Mouse (Mus musculus) urinary bladder, postnatal 10 days (tissue): ENCODE data around the gene Kiss1.
A peak's percentile ranks its signal among the peaks of the same experiment; 100 is the strongest.

Experiments
- DNase-seq: peaks from one replicate; pipeline ENCODE4 v3.0.0; 2022; ENCODE audit warnings: low spot score

Kiss1 gene

DNA sequence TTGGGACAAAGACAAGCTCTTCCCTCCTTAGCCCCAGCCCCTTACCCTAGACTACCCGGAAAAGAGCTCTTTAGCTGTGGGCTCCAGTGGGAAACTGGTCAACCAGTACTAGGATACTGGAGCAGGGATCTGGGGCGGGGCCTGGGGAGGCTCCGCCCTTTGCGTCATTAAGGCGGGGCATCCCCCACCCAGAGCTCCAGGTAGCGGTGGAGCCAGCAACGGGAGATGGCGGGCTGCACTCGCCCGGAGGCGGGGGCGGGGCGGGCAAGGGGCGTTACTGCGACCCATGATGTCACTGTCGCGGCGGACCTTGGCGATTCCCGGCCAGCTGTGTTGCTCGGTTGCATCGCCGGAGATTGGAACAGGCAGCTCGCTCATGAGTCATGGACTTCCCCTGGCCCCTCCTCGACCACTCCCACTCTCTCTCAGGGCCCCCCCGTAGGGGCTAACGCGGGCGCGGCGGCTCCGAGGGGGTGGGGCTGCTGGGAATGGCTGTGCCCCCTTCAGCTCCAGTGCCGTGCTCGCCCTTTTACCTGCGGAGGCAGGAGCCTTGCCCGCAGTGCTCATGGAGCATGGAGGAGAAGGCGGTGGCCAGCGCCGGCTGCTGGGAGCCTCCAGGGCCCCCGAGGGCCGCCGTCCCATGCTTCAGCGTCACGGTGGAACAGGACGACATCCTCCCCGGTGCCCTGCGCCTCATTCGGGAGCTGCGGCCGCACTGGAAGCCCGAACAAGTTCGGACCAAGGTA is 41.8 kb downstream of the Kiss1 start, which contains the start of gene Etnk2:
TSS of gene Etnk2 (plus strand) at position 297 of the 746 bp plus-strand sequence.
- DNase-seq: peak; percentile 38

DNA sequence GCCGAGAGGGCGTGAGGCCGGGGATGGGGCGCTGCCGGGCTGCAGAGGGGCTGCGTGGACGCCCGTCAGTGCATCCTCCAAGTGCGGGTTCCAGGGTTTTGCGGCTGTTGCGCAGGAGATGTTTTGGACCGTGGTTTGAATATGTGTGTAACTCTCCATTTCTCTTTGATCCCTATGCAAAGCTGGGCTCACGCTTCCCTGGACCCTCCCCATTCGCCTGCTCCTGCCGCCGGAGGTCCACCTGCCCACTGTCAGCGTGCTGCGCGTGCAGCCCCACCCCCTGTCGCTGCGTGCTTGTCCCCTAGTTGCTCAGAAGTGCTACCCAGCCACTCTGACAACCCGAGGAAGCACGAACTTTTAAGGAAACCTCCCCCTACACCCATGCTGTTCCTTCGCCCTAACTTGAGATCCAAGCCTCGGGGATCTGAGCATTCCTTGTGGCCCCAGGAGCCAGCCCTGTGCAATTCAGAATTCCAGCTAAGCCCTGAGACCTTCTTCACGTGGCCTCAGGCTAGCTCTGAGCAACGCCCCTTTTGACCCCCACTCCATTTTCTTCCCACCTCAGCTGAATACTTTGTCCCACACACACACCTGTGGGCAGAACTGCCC is 42.5 kb downstream of the Kiss1 start:
- DNase-seq: no peak

DNA sequence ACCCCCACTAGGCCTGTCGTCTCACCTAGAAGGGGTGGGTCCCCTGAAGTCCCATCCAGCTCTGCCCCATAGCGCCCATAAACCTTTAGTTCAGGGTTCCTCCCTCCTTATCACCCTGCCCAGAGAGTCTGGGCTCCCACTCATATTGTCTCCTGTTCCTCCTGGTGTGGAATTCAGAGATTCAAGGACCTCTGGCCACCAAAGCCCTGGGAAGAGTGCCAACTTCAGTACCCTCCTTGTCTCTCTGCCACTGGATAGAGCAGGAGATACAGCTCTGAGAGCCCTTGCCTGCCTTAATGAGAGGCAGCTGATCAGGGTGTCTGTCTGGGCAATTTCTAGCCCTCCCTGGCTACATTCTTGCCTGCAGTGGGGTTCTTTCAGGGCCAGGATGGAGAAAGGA is 43.2 kb downstream of the Kiss1 start:
- DNase-seq: no peak

DNA sequence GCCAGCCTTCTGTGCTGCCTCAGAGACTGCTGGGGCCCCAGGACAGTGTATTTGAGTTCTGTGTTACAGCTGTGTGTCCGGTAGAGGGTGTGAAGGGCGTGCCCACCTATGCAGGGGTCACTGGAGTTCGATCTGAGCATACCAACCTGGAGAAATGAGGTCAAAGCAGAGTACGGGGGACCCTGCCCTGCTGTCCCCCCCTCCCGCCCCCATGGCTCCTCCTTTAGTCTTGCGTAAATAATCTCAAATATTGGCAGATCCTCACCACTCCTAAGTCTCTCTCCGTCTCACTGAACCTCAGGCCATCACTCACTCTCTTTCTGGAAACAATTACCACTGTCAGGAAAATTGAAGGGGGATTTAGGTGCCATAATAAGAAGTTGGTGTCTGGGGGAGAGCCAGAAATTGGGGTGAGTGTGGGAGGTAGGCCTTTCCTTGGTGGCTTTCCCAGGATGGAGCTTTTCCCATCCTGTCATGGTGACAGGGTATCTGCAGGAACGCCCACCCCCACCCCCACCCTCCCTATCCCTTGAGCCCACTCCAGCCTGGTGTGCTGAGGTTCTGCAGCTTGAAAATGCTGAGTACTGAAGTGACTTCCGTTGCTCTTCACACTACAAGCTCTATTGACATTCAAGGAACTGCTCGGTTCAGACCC is 45.4 kb downstream of the Kiss1 start:
- DNase-seq: no peak

DNA sequence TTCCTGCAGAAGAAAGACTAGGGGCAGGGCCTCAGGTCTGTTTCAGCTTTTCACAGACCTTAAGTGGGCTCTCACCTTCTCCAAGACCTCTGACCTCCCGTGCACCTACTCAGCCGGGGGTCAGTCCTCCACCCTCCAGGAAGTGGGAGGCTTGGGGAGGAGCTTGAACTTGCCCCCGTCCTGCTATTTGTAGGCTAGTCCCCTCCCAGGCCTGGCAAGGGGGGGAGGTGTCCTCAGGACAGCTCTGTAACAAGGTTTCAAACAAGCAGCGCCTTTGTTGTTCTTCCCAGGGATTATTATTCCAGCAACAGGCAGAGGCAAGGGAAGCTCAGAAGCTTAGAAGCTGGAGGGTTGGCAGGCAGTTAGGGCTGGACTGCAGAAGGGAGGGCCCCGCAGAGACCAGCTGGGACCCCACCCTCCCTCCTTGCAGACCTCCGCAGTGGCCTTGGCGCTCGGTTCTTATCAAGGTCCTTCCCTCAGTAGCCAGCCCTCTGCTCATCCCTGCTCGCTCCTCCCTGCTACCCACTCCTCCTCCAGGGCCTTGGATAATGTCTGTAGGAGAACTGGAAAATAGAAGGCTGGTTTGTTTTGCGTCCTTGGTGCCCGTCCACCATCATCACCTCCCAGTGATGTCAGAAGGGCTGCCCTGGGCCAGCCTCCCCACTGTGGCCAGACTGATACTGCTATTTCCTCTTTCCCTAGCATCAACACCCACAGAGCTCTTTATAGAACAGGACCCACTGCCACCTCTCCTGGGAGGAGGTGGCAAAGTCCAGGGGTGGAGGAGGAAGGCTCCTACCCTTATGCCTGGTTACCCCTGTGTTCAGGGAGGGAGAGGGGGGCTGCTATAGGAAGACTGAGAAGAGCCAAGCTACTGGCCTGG is 46.2 kb downstream of the Kiss1 start:
- no peak for DNase-seq

DNA sequence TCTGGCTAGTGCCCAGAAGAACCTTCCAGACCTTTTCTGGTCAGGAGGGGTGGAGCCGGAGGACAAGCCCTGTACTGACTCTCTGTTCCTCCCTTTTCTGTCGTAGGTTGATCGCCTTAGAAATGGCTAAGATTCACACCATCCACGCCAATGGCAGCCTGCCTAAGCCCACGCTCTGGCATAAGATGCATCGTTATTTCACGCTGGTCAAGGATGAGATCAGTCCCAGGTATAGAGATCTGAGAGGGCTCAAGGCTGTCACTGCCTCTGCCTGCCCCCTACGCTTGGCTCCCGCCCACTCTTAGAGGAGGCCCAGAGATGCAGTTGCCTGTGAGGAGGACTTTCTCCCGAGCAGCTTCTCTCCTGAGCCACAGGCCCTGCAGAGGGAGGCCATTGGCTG is 47.0 kb downstream of the Kiss1 start:
- DNase-seq: no peak

DNA sequence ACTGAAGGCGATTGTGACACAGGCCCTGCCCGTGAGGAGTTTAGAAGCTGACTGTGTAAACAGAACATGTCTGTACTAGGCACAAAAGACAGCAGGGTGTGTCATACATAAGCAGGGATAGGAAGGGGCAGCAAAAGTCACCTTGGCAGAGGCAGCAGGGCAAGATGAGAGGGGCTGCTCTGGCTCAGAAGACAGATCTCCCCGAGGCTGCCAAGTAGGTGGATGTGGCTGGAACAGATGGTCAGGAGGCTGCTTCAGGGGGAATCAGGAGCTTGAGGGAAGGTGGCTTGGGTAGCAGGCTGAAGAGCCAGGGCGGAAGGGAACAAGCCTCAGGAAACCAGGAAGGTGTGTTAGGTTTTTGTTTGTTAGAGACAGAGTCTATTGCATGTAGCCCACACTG is 48.7 kb downstream of the Kiss1 start:
- no peak for DNase-seq

DNA sequence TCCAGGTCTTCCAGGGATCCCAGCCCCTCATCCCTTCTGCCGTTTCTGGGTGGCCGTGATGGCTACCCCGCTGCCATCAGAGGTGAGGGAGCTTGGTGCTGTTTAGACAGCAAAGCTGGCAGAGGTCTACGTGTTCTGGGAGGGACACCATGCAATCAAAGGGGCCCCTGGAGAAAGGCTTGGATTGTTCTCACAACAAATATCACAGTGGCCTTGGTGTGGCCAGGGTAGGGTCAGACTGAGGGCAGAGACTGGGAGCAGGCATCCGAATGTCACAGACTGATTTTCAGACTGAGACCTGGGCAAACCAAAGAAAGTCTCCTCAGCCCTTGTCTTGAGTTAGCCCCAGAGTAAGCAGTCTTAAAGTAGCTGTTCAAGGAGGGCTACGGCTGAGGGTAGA is 49.8 kb downstream of the Kiss1 start:
- no peak for DNase-seq

DNA sequence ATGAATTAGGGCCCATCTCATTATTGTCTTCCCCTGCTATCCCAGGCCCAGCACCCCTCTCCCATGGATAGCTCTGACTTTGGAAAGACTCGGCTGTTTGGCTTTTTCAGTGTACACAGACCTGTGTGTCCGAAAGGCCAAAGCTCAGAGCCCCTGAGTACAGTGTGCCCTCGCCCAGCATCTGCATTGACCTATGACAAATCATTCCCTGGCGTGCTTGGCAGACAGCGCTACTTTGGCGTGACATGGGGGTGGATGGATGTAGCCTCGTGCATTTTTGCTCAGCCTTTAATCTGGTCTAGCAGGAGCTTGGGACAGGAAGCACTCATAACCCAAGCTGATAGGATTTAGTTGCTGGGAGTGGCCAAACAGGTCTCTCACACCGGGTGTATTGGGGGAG is 50.4 kb downstream of the Kiss1 start:
- no peak for DNase-seq

DNA sequence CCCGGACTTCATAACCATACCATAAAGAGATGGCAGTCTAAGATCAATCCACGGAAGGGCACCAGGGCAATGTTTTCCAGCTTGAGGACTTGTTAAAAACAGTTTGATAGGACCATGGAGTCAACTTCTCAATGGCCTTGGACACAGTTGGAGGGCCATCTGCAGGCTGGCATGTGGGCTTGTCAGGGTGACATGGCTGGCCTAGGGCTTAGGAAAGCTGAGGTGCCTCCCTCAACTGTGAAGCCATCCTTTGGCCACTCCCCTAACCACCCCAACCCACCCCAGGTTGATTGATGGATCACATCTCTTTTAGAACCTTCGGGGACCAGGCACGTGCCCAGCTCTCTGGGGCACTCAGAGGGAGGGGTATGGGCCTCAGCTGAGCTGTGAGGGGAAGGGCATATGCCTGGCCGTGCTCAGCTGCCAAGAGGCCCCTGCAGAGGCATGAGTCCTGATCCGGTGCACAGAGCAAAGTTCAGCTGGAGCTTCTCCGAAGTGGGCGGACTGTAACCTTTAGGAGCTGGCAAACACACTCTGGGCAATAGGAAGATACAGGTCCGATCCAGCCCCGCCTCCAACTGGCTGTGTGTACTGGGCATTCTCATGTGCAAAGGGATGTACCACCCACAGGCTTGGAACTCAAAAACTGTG is 54.1 kb downstream of the Kiss1 start:
- DNase-seq: no peak

DNA sequence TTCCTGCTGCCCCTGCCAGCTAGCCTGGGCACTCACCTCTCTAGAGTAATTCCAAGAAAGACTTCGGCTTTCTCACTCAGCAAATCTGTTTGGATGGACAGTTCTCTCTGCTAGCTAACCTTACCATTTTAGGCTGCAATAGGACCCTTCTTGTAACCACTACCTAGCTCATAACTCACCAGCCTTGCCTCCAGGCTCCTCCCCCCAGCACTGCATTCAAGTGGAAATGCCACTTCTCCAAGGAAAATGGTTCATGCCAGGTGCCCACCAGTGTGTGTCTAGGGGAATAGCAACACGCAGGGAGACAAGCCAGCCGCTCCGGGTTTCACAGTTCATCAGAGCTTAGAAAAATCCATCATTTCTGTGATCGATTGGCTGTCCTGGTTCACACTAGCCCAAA is 55.9 kb downstream of the Kiss1 start:
- DNase-seq: no peak
